Mouse (Mus musculus) liver, postnatal 0 days (tissue): ENCODE data around the gene Ankrd1. TPM values are rescaled to one million over a fixed set of nuclear protein-coding genes. Genes with fewer than 3 reads are reported as not detected.

Source experiments
- ATAC-seq: fragments of 200-750 bp; cut with Nextera tagmentation; 2 replicates; pipeline ENCODE4 v1.8.0; 2017; ENCODE audit warnings: mild to moderate bottlenecking, moderate library complexity
- DNase-seq: peaks from one replicate; pipeline ENCODE4 v3.0.0-alpha.2; 2016
- H3K27ac ChIP-seq: fragments of 300-500 bp; sonication (generic); 2 replicates; pipeline ENCODE4 v1.5.1; 2014; ENCODE audit warnings: antibody characterized with exemption, moderate library complexity, mild to moderate bottlenecking, low read depth
- H3K27me3 ChIP-seq: fragments of 300-500 bp; sonication (generic); 2 replicates; pipeline ENCODE4 v1.6.1; 2014; ENCODE audit warnings: low read length, control low read depth, mixed read lengths; ENCODE audit not compliant: insufficient read depth
- H3K36me3 ChIP-seq: fragments of 300-500 bp; sonication (generic); replicated peaks from 2 replicates; pipeline ENCODE4 v1.6.1; 2014; ENCODE audit warnings: mild to moderate bottlenecking, control low read depth, low read length, moderate library complexity, mixed read lengths; ENCODE audit not compliant: insufficient read depth
- H3K4me1 ChIP-seq: fragments of 300-500 bp; sonication (generic); 2 replicates; pipeline ENCODE4 v1.6.1; 2014; ENCODE audit warnings: antibody characterized with exemption, mild to moderate bottlenecking, control low read depth; ENCODE audit not compliant: insufficient read depth
- H3K4me2 ChIP-seq: fragments of 300-500 bp; sonication (generic); 2 replicates; pipeline ENCODE4 v1.6.1; 2014; ENCODE audit warnings: low read depth, mild to moderate bottlenecking, low read length, moderate library complexity, mixed read lengths
- H3K4me3 ChIP-seq: fragments of 300-500 bp; sonication (generic); 2 replicates; pipeline ENCODE4 v1.5.1; 2014; ENCODE audit warnings: low read depth, low read length
- H3K9ac ChIP-seq: fragments of 300-500 bp; sonication (generic); replicated peaks from 2 replicates; pipeline ENCODE4 v1.6.1; 2014; ENCODE audit warnings: mild to moderate bottlenecking, moderate library complexity
- H3K9me3 ChIP-seq: fragments of 300-500 bp; sonication (generic); 2 replicates; pipeline ENCODE4 v1.6.1; 2016; ENCODE audit warnings: mild to moderate bottlenecking, control low read depth, low read length, mixed read lengths
- CTCF ChIP-seq: sonication (generic); IDR thresholded peaks from 2 replicates; pipeline ENCODE4 v1.5.1; 2016; ENCODE audit warnings: antibody characterized with exemption, low read depth
- EP300 ChIP-seq: IDR thresholded peaks from 2 replicates; pipeline ENCODE4 v1.6.1; 2016; ENCODE audit warnings: antibody characterized with exemption, low read depth, mild to moderate bottlenecking
- WGBS: fragments of 180-500 bp; shearing (Covaris S2); extraction: QIAGEN DNeasy Blood & Tissue Kit; methylation state at CpG from one replicate; pipeline ENCODE4 v1.1.7; 2014; ENCODE audit not compliant: insufficient replicate concordance; 5-methylcytosine and 5-hydroxymethylcytosine counted together
- polyA plus RNA-seq: library from polyadenylated mRNA; unstranded; fragments of >200 nt; fragmentation: Nextera tagmentation; extraction: Ambion mirVana; gene quantifications from 2 replicates; pipeline ENCODE4 v1.2.1, GENCODE M21; 2015

Ankrd1 gene
- polyA plus RNA-seq, 1 experiment from 2014 or later: 0.07 TPM

DNA sequence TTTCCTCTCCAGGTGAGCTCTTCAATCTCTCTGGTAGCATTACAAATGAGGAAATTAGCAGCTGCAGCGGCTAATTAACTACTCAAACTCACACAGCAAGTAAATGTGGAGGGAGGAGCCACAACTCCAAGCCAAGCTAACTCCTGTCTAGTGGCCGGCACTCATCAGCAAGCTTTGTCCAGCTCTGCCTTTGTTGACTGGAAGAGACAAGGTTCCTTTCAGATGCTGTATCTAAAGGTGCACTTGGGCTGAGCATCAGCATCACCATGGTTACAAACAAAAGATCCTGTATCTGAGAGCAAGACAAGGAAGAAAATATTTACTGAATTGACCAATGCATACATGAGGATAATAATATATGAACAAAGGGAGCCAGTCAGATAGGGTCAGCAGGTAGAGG, 10.3 kb upstream of the Ankrd1 start:
- WGBS: 39% methylated on average over 2 of the region's 2 CpGs
- TF ChIP-seq EP300 (no peak), CTCF (no peak)
- Histone ChIP-seq H3K4me1 (0 out of 2 replicates have a peak, but pooled peaks cover 5% of the 10 kb centered on the region), H3K4me3 (no peak overlapping the region), H3K27ac (no peak overlapping the region), H3K27me3 (no peaks in the 10 kb centered on the region), H3K36me3 (no peaks in the 10 kb centered on the region), H3K4me2 (no peak overlapping the region), H3K9ac (no peak overlapping the region), H3K9me3 (no peaks in the 10 kb centered on the region)
- no peak for ATAC-seq
- no peak for DNase-seq

DNA sequence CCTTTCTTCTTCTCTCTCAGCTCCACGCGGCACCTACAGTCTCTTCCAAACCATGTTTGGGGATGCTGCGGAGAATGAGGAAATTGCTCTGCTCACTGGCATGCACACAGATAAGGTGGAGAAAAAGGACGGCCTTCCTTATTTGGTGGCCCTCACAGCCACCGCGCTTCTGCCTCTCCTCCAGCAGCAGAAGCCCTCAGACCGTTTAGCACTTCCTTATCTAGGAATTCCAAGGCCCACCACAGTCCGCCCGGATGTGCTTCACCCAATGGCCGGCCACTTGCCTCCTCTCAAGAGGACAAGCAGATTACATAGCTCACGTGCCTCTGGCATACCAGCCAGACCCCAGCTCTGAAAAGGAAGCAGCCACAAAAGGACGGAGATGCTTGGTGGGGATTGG, 9.7 kb upstream of the Ankrd1 start:
- Histone ChIP-seq H3K27ac (no peak overlapping the region), H3K9ac (no peak overlapping the region), H3K4me3 (no peak overlapping the region), H3K9me3 (no peaks in the 10 kb centered on the region), H3K27me3 (no peaks in the 10 kb centered on the region), H3K4me2 (peak overlapping the region; percentile 43), H3K36me3 (no peaks in the 10 kb centered on the region), H3K4me1 (0 out of 2 replicates have a peak, but pooled peaks cover 5% of the 10 kb centered on the region)
- ATAC-seq: 0 out of 2 replicates have a peak, but pooled peaks have one; percentile 25
- WGBS: 5% methylated on average over 12 of the region's 12 CpGs
- TF ChIP-seq CTCF (no peak), EP300 (no peak)
- DNase-seq: peak; percentile 19

DNA sequence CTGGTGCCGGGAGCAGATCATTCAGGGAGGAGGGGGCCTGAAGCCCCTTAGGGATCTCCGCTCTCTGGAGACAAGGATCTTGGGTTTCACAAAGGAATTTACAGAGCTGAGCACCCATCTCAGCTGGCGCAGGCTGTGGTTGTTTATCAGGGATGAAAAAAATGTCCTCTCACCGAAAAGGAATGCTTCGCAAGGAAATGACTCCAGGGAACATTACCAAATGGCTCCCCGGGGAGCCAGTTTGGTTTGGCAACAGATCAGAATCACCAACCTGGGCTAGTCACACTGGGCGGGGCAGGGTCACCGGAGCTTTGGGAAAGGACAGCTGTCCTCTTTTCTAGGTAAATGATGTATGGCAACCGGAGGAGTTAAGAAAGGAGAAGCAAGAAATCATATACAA, 9.3 kb upstream of the Ankrd1 start:
- no peak for TF ChIP-seq EP300
- no peak for TF ChIP-seq CTCF
- Histone ChIP-seq H3K9me3 (no peaks in the 10 kb centered on the region), H3K36me3 (no peaks in the 10 kb centered on the region), H3K27ac (no peak overlapping the region), H3K4me2 (peak overlapping the region; percentile 43), H3K27me3 (no peaks in the 10 kb centered on the region), H3K9ac (no peak overlapping the region), H3K4me3 (no peak overlapping the region), H3K4me1 (0 out of 2 replicates have a peak, but pooled peaks cover 5% of the 10 kb centered on the region)
- DNase-seq (peak; percentile 26), ATAC-seq (no peak; the same call in 1 of the 2 replicates)
- 16% methylated on average over 9 of the region's 9 CpGs for WGBS

DNA sequence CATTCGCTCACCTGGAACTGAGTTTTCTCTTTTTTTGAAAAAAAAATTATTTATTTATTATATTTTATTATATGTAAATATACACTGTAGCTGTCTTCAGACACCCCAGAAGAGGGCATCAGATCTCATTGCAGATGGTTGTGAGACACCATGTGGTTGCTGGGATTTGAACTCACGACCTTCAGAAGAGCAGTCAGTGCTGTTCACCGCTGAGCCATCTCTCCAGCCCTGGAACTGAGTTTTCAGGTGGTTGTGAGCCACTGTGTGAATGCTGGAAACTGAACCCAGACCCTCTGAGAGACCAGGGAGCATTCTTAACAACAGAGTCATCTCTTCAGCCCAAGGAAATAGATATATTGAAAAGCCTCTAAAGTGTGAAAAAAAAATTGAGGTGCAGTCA, 8.5 kb upstream of the Ankrd1 start:
- no peak overlapping the region for H3K4me3 ChIP-seq
- 76% methylated on average over 3 of the region's 3 CpGs for WGBS
- no peak overlapping the region for H3K27ac ChIP-seq
- no peak for ATAC-seq
- 0 out of 2 replicates have a peak, but pooled peaks cover 5% of the 10 kb centered on the region for H3K4me1 ChIP-seq
- peaks cover 6% of the 10 kb centered on the region; the same call in 1 of the 2 replicates for H3K9me3 ChIP-seq
- H3K36me3 ChIP-seq: no peaks in the 10 kb centered on the region
- no peak for DNase-seq
- H3K9ac ChIP-seq: no peak overlapping the region
- TF ChIP-seq CTCF (no peak), EP300 (no peak)
- no peak overlapping the region for H3K4me2 ChIP-seq
- H3K27me3 ChIP-seq: no peaks in the 10 kb centered on the region

DNA sequence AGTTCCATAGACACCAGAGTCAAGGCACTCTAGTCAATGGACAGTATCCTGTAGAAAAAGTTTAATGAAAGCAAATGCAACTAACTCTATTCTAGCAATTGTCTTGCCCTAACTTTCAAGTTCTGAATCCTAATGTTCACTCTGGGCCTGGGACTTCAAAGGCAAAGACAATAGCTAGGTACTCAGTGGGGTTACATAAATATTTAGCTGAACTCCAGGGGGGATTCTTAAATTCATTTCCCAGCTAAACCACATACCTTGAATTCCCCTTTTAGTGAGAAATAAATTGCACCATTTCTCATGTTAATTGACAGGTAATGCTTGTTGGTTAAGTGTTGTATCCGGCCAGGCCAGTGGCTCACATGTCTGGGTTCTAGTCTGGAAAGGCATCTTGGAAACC, 4.3 kb upstream of the Ankrd1 start:
- 51% methylated on average over 1 of the region's 1 CpGs for WGBS
- 0 out of 2 replicates have a peak, but pooled peaks cover under 1% of the 10 kb centered on the region for H3K4me1 ChIP-seq
- H3K4me3 ChIP-seq: no peak overlapping the region
- no peak overlapping the region for H3K9ac ChIP-seq
- no peaks in the 10 kb centered on the region for H3K36me3 ChIP-seq
- TF ChIP-seq EP300 (no peak), CTCF (no peak)
- no peak overlapping the region for H3K4me2 ChIP-seq
- no peak for ATAC-seq
- DNase-seq: no peak
- no peak overlapping the region for H3K27ac ChIP-seq
- no peaks in the 10 kb centered on the region for H3K27me3 ChIP-seq
- peaks cover 6% of the 10 kb centered on the region; the same call in 1 of the 2 replicates for H3K9me3 ChIP-seq

DNA sequence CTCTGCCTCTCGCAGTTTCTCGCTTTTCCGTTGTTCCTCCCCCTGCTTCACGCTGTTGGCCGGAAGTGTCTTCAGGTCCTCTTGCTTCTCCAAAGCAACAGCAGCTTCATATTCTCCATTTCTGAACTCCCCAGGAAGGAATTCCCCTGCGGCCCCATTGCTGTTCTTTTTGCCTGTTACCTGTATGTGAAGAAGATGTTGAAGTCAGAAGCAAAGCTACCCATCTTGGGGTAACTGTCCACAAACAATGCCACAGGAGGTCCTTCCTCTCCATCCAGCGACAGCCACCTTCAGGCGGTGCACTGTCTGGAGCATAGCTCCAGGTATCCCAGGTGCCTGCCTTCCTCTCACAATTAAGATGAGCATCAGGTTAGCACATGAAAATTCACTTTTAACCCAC, 680 bp downstream of the Ankrd1 start:
- whole genome bisulfite sequencing: 83% methylated on average over 8 of the region's 8 CpGs
- no peak for TF ChIP-seq CTCF
- TF ChIP-seq EP300: no peak

DNA sequence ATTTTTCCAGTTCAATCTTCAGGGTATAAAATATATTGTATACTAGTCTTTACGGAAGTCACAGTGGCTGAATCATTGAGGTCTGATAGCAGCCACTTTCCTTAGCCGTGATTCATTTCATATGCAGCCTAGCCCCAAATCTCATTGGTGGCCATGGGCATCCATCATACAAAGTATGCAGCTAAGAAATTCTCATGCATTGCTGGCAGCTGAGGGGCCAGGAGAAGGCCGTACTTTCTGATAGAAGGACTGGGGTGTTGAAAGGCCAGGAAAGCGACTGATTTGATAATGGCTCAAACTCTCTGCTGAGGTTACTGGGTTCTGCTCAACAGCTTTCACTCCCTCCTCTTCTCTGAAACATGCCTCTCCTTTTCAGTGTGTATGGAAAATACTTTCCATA, 3.7 kb downstream of the Ankrd1 start:
- Histone ChIP-seq H3K4me2 (no peak overlapping the region), H3K4me1 (no peaks in the 10 kb centered on the region), H3K4me3 (no peak overlapping the region), H3K9me3 (no peaks in the 10 kb centered on the region), H3K9ac (no peak overlapping the region), H3K27ac (no peak overlapping the region), H3K27me3 (no peaks in the 10 kb centered on the region), H3K36me3 (no peaks in the 10 kb centered on the region)
- ATAC-seq (no peak), DNase-seq (no peak)
- WGBS: 78% methylated on average over 4 of the region's 4 CpGs
- TF ChIP-seq EP300 (no peak), CTCF (no peak)

More for the DNA sequence above, 680 bp downstream of the Ankrd1 start:
- DNase-seq (no peak), ATAC-seq (no peak)
- no peak overlapping the region for H3K9ac ChIP-seq
- no peaks in the 10 kb centered on the region for H3K36me3 ChIP-seq
- no peaks in the 10 kb centered on the region for H3K4me1 ChIP-seq
- no peak overlapping the region for H3K4me2 ChIP-seq
- no peak overlapping the region for H3K27ac ChIP-seq
- no peaks in the 10 kb centered on the region for H3K27me3 ChIP-seq
- H3K4me3 ChIP-seq: no peak overlapping the region
- peaks cover 6% of the 10 kb centered on the region; the same call in 1 of the 2 replicates for H3K9me3 ChIP-seq
